Mouse (Mus musculus) CH12.LX (cell line): ENCODE data around the gene Hspb9.

Experiments
- BHLHE40 ChIP-seq: IDR thresholded peaks from 2 replicates; pipeline ENCODE4 v1.6.1; 2011; ENCODE audit warnings: mild to moderate bottlenecking, low read depth, low read length, improper control_type of control experiment
- CHD2 ChIP-seq: IDR thresholded peaks from 2 replicates; pipeline ENCODE4 v1.6.1; 2011; ENCODE audit warnings: low read length, improper control_type of control experiment
- CTCF ChIP-seq, 2 experiments: IDR thresholded peaks in 1 of 2; conservative IDR thresholded peaks in 1 of 2; 2 replicates each; pipeline ENCODE4 v1.5.1; 2011 to 2012; ENCODE audit warnings: low read depth in 2 of 2, low read length in 2 of 2, improper control_type of control experiment in 1 of 2, inconsistent platforms in 1 of 2, mild to moderate bottlenecking in 1 of 2, moderate library complexity in 1 of 2
- E2F4 ChIP-seq: IDR thresholded peaks from 2 replicates; pipeline ENCODE4 v1.6.1; 2011; ENCODE audit warnings: low read depth, low read length, improper control_type of control experiment; ENCODE audit not compliant: insufficient replicate concordance
- EP300 ChIP-seq: IDR thresholded peaks from 2 replicates; pipeline ENCODE4 v1.6.1; 2011; ENCODE audit warnings: low read length, improper control_type of control experiment
- KAT2A ChIP-seq: IDR thresholded peaks from 2 replicates; pipeline ENCODE4 v1.6.1; 2012; ENCODE audit warnings: low read length, improper control_type of control experiment, inconsistent platforms; ENCODE audit not compliant: insufficient replicate concordance
- MAX ChIP-seq: IDR thresholded peaks from 2 replicates; pipeline ENCODE4 v1.6.1; 2011; ENCODE audit warnings: low read length, improper control_type of control experiment
- MEF2A ChIP-seq: IDR thresholded peaks from 2 replicates; pipeline ENCODE4 v1.6.1; 2014; ENCODE audit warnings: low read depth, mild to moderate bottlenecking, inconsistent platforms, low read length, improper control_type of control experiment, borderline replicate concordance
- POLR2A ChIP-seq: IDR thresholded peaks from 2 replicates; pipeline ENCODE4 v1.6.1; 2011; ENCODE audit warnings: low read depth, mild to moderate bottlenecking, improper control_type of control experiment, low read length
- ZMIZ1 ChIP-seq: IDR thresholded peaks from 2 replicates; pipeline ENCODE4 v1.6.1; 2012; ENCODE audit warnings: low read depth, mild to moderate bottlenecking, inconsistent platforms, low read length, improper control_type of control experiment

DNA sequence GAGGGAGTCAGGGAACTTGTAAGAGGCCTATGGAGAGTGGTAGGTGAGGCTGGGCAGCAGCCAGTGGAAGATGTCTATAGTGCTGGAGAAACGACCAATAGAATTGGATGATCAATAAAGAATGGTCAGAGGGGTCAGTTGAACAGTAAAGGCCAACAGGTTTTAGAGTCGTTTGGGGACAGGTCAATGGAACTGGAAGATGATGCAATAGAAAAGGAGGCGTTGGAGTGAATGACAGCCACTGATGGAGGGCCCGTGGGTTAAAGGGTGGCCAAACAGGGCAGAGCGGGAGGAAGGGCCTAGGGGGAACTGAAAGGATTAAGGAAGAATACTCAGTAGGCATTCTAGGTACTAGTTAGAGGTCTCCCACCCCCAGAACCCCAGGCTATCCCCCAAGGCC is 33.5 kb downstream of the Hspb9 start:
- TF ChIP-seq POLR2A (no peak), KAT2A (no peak), CHD2 (no peak), ZMIZ1 (no peak), EP300 (no peak), CTCF (conservative IDR thresholded peaks at IDR 0.05 in 1 of 2, IDR thresholded peaks at IDR 0.05 in 1 of 2; ENCODE audit: low read depth in 2 of 2, low read length in 2 of 2) (no peak), E2F4 (no peak), MAX (no peak), BHLHE40 (no peak), MEF2A (no peak)
